Mouse (Mus musculus) heart, embryonic 16.5 days (tissue): ENCODE data around the gene Gimap9. TPM values are rescaled to one million over a fixed set of nuclear protein-coding genes. Genes with fewer than 3 reads are reported as not detected.
"Not testable (repeated sequence)": the region's sequence is repeated elsewhere in the genome, so short reads cannot be mapped to it uniquely, and the experiment has no call there.

Experiments
- ATAC-seq: fragments of 200-750 bp; cut with Nextera tagmentation; replicated peaks from 2 replicates; pipeline ENCODE4 v1.8.0; 2017; ENCODE audit warnings: moderate number of reproducible peaks; ENCODE audit not compliant: insufficient read depth, low FRiP score; ENCODE audit errors: extremely low read depth
- H3K27ac ChIP-seq: fragments of 300-500 bp; sonication (generic); 2 replicates; pipeline ENCODE4 v1.5.1; 2014; ENCODE audit warnings: mild to moderate bottlenecking, low read length, control low read depth, moderate library complexity
- H3K27me3 ChIP-seq: fragments of 300-500 bp; sonication (generic); 2 replicates; pipeline ENCODE4 v1.6.1; 2014; ENCODE audit warnings: low read length, mixed read lengths; ENCODE audit not compliant: control insufficient read depth, insufficient read depth
- H3K36me3 ChIP-seq: fragments of 300-500 bp; sonication (generic); 2 replicates; pipeline ENCODE4 v1.6.1; 2014; ENCODE audit not compliant: control insufficient read depth, insufficient read depth
- H3K4me1 ChIP-seq: fragments of 300-500 bp; sonication (generic); 2 replicates; pipeline ENCODE4 v1.6.1; 2014; ENCODE audit warnings: low read length, mixed read lengths; ENCODE audit not compliant: control insufficient read depth, insufficient read depth
- H3K4me2 ChIP-seq: fragments of 300-500 bp; sonication (generic); 2 replicates; pipeline ENCODE4 v1.6.1; 2014; ENCODE audit warnings: low read depth, mild to moderate bottlenecking, control low read depth, low read length
- H3K4me3 ChIP-seq: fragments of 300-500 bp; sonication (generic); 2 replicates; pipeline ENCODE4 v1.5.1; 2014; ENCODE audit warnings: mild to moderate bottlenecking, control low read depth, low read length
- H3K9ac ChIP-seq: fragments of 300-500 bp; sonication (generic); 2 replicates; pipeline ENCODE4 v1.6.1; 2014; ENCODE audit warnings: low read length, control low read depth
- H3K9me3 ChIP-seq: fragments of 300-500 bp; sonication (generic); replicated peaks from 2 replicates; pipeline ENCODE4 v1.6.1; 2016; ENCODE audit warnings: low read length; ENCODE audit not compliant: control insufficient read depth
- WGBS: fragments of 180-500 bp; shearing (Covaris S2); extraction: QIAGEN DNeasy Blood & Tissue Kit; methylation state at CpG from one replicate; pipeline ENCODE4 v1.1.7; 2014; 5-methylcytosine and 5-hydroxymethylcytosine counted together
- polyA plus RNA-seq: library from polyadenylated mRNA; unstranded; fragments of >200 nt; fragmentation: Nextera tagmentation; extraction: Ambion mirVana; gene quantifications from 2 replicates; pipeline ENCODE4 v1.2.1, GENCODE M21; 2015

Gimap9 gene
- polyA plus RNA-seq, 1 experiment from 2014 or later, result 17.5 TPM

GRCm38 (mm10) chr6:48682271-48682670 is 6.3 kb downstream of the Gimap9 start:
- 64% methylated on average over 4 of the region's 4 CpGs for WGBS
- Histone ChIP-seq H3K9ac (no peak overlapping the region), H3K27me3 (no peaks in the 10 kb centered on the region), H3K36me3 (no peaks in the 10 kb centered on the region; the same call in 1 of the 2 replicates), H3K4me3 (no peak overlapping the region), H3K9me3 (no peaks in the 10 kb centered on the region), H3K27ac (peak overlapping the region; percentile 51; the same call in 1 of the 2 replicates), H3K4me1 (no peaks in the 10 kb centered on the region), H3K4me2 (no peak overlapping the region)
- no peak for ATAC-seq

- not testable (repeated sequence) for H3K4me2 ChIP-seq, H3K36me3 ChIP-seq, H3K27ac ChIP-seq, H3K4me3 ChIP-seq, H3K9ac ChIP-seq, H3K9me3 ChIP-seq, ATAC-seq, H3K27me3 ChIP-seq, H3K4me1 ChIP-seq
- 90% methylated on average over 3 of the region's 4 CpGs for WGBS
Observed at GRCm38 (mm10) chr6:48683263-48683821, 7.4 kb downstream of the Gimap9 start.

DNA sequence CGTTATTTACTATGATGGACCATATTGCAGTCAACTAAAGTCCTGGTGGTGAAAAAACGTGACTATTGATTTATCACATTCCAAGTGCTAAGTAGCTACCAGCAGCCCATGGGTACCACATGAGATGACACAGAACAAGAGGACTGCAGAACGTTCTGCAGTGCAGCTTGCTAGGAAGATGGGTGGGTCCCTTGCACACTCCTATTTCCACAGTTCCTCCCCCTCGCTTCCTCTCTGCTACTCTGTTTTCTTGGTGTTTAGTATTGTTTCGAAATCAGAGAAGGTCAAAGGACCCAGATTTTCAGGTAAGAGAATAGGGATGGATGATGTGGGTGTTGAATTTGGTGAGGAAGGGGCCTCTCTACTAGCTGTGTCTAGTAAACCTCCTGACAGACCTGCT is 8.4 kb downstream of the Gimap9 start, which contains the start of gene Gimap4:
Gene Gimap4, plus strand, starts transcription at position 231 of the 400 bp plus-strand sequence.
- Histone ChIP-seq H3K27ac (peak within 1 kb of the TSS; percentile 82), H3K36me3 (no peaks in the 10 kb centered on the region), H3K27me3 (no peaks in the 10 kb centered on the region), H3K9me3 (no peaks in the 10 kb centered on the region), H3K4me1 (no peaks in the 10 kb centered on the region), H3K4me3 (peak within 1 kb of the TSS; percentile 39), H3K4me2 (peak within 1 kb of the TSS; percentile 34), H3K9ac (peak within 1 kb of the TSS; percentile 45)
- ATAC-seq, result no peak; the same call in 1 of the 2 replicates
- WGBS, result 53% methylated on average over 5 of the region's 5 CpGs

DNA sequence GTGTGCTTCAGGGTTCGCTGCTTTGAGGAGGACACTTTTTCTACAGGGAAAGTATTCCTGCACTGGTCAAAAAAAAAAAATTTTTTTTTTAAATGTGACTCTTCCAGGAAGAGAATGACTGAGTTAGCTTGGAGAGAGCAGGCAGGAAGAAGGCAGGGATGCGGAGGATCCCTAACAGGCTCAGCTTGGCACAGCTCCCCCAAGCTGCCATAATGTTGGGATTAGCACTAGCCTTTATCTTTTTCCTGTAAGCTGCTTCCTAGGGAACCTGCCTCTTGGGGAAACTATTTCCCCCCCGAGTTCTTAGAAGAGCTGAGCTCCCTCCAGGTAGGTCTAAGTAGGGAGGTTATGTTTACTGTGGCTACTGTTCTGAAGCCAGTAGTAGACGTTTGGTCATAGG is 8.9 kb downstream of the Gimap9 start:
- Histone ChIP-seq H3K9ac (peak overlapping the region; percentile 45), H3K4me3 (peak overlapping the region; percentile 39), H3K4me1 (no peaks in the 10 kb centered on the region), H3K27ac (peak overlapping the region; percentile 82), H3K27me3 (no peaks in the 10 kb centered on the region), H3K36me3 (no peaks in the 10 kb centered on the region), H3K4me2 (peak overlapping the region; percentile 34), H3K9me3 (no peaks in the 10 kb centered on the region)
- WGBS, result 39% methylated on average over 4 of the region's 4 CpGs
- no peak; the same call in 1 of the 2 replicates for ATAC-seq

GRCm38 (mm10) chr6:48685251-48685650 is 9.3 kb downstream of the Gimap9 start:
- H3K9ac ChIP-seq, result peak overlapping the region; percentile 45

GRCm38 (mm10) chr6:48685694-48686665 is 10.1 kb downstream of the Gimap9 start:
- Histone ChIP-seq H3K9ac (peak overlapping the region; percentile 45; the same call in 1 of the 2 replicates), H3K9me3 (no peaks in the 10 kb centered on the region), H3K4me2 (peak overlapping the region; percentile 34), H3K4me3 (peak overlapping the region; percentile 39), H3K27ac (peak overlapping the region; percentile 82), H3K36me3 (no peaks in the 10 kb centered on the region), H3K4me1 (no peaks in the 10 kb centered on the region), H3K27me3 (no peaks in the 10 kb centered on the region)
- WGBS, result 74% methylated on average over 7 of the region's 7 CpGs
- no peak for ATAC-seq

More at GRCm38 (mm10) chr6:48685251-48685650, 9.3 kb downstream of the Gimap9 start:
- Histone ChIP-seq H3K27ac (peak overlapping the region; percentile 82), H3K4me1 (no peaks in the 10 kb centered on the region), H3K9me3 (no peaks in the 10 kb centered on the region), H3K4me2 (peak overlapping the region; percentile 34), H3K4me3 (peak overlapping the region; percentile 39), H3K27me3 (no peaks in the 10 kb centered on the region), H3K36me3 (no peaks in the 10 kb centered on the region)
- ATAC-seq, result no peak
- 58% methylated on average over 2 of the region's 2 CpGs for WGBS

DNA sequence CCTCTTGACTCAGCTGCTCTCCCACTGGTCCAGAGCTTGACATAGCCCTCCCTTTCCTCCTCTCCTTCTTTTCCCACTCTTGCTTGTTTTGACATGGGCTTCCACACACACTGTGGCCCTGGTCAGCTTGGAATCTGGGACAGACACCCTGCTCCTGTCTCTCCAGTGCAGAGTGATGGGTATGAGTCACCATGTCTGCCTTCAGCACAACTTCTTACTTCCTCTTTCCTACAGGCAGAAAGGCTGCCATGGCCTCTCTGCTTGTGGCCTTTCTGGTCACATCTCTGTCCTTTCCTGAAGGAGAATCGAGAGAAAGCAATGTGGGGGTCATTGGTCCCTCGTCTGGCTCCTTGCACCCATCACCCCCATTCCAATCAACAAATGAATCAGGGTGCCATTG is 11.1 kb downstream of the Gimap9 start:
- no peaks in the 10 kb centered on the region for H3K27me3 ChIP-seq
- H3K4me2 ChIP-seq, result peak overlapping the region; percentile 7; the same call in 1 of the 2 replicates
- H3K4me3 ChIP-seq, result no peak overlapping the region
- H3K36me3 ChIP-seq, result no peaks in the 10 kb centered on the region
- H3K9ac ChIP-seq, result no peak overlapping the region
- no peak for ATAC-seq
- no peak overlapping the region for H3K27ac ChIP-seq
- no peaks in the 10 kb centered on the region for H3K9me3 ChIP-seq
- WGBS, result 50% methylated on average over 2 of the region's 2 CpGs
- H3K4me1 ChIP-seq, result no peaks in the 10 kb centered on the region

GRCm38 (mm10) chr6:48689320-48689719 is 13.4 kb downstream of the Gimap9 start:
- no peak overlapping the region for H3K9ac ChIP-seq
- no peaks in the 10 kb centered on the region for H3K27me3 ChIP-seq
- H3K4me1 ChIP-seq, result no peaks in the 10 kb centered on the region
- H3K9me3 ChIP-seq, result no peaks in the 10 kb centered on the region
- no peak overlapping the region for H3K4me3 ChIP-seq
- WGBS, result 67% methylated on average over 2 of the region's 2 CpGs
- no peaks in the 10 kb centered on the region for H3K36me3 ChIP-seq
- no peak for ATAC-seq
- no peak overlapping the region for H3K27ac ChIP-seq
- H3K4me2 ChIP-seq, result no peak overlapping the region

DNA sequence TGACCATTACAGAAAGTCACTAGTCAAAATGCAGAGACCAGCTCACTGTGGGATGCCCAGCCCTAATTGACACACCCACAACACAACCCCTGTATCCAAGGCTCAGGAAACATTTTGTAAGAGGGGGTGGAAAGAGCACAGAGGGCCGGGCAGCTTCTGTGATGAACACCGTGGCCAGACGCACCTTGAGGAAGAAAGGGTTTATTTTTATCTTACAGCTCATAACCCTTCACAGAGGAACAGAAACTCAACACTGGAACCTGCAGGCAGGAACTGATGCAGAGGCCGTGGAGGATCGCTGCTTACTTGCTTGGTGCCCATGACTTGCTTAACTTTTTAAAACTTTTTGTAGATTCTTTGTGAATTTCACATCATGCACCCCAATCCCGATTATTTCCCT is 17.0 kb downstream of the Gimap9 start:
- ATAC-seq, result no peak
- H3K27ac ChIP-seq, result no peak overlapping the region
- H3K9ac ChIP-seq, result no peak overlapping the region
- WGBS, result 73% methylated on average over 6 of the region's 6 CpGs
- H3K36me3 ChIP-seq, result no peaks in the 10 kb centered on the region
- no peak overlapping the region for H3K4me2 ChIP-seq
- no peaks in the 10 kb centered on the region for H3K9me3 ChIP-seq
- no peaks in the 10 kb centered on the region for H3K4me1 ChIP-seq
- no peaks in the 10 kb centered on the region for H3K27me3 ChIP-seq
- H3K4me3 ChIP-seq, result no peak overlapping the region
